Mouse (Mus musculus): ENCODE measurements at regions not wholly inside any gene's neighbourhood (a gene's known extent, or its start where the extent isn't known, plus 50 kb on each side); places are given as distances from the start of the nearest gene placed in this dataset.

GRCm38 (mm10) chr3:42129821-42130560, 387.6 kb downstream of the D3Ertd751e start:
- no peak for DNase-seq (ENCODE audit: extremely low read depth, low read depth)

GRCm38 (mm10) chr3:42132322-42132721, 389.9 kb downstream of the D3Ertd751e start:
- DNase-seq (ENCODE audit: extremely low read depth, low read depth), result no peak

GRCm38 (mm10) chr3:42153372-42153771, 411.0 kb downstream of the D3Ertd751e start:
- no peak for DNase-seq (ENCODE audit: extremely low read depth, low read depth)

GRCm38 (mm10) chr3:42154909-42155308, 412.5 kb downstream of the D3Ertd751e start:
- no peak for DNase-seq (ENCODE audit: extremely low read depth, low read depth)

- DNase-seq (ENCODE audit: extremely low read depth, low read depth), result no peak
Observed at GRCm38 (mm10) chr3:42163666-42164065, 421.3 kb downstream of the D3Ertd751e start.

GRCm38 (mm10) chr3:42199206-42199605, 456.8 kb downstream of the D3Ertd751e start:
- no peak for DNase-seq (ENCODE audit: extremely low read depth, low read depth)

- no peak for DNase-seq (ENCODE audit: extremely low read depth, low read depth)
Observed at GRCm38 (mm10) chr3:42201373-42201772, 459.0 kb downstream of the D3Ertd751e start.

- no peak for DNase-seq (ENCODE audit: extremely low read depth, low read depth)
Observed at GRCm38 (mm10) chr3:42205640-42206039, 463.2 kb downstream of the D3Ertd751e start.

GRCm38 (mm10) chr3:42211420-42211819, 469.0 kb downstream of the D3Ertd751e start:
- no peak for DNase-seq (ENCODE audit: extremely low read depth, low read depth)

GRCm38 (mm10) chr3:42212456-42212855, 470.0 kb downstream of the D3Ertd751e start:
- no peak for DNase-seq (ENCODE audit: extremely low read depth, low read depth)

GRCm38 (mm10) chr3:42213163-42213562, 470.8 kb downstream of the D3Ertd751e start:
- DNase-seq (ENCODE audit: extremely low read depth, low read depth), result no peak

- DNase-seq (ENCODE audit: extremely low read depth, low read depth), result no peak
Observed at GRCm38 (mm10) chr3:42214624-42215276, 472.3 kb downstream of the D3Ertd751e start.

GRCm38 (mm10) chr3:42218719-42219118, 476.3 kb downstream of the D3Ertd751e start:
- DNase-seq (ENCODE audit: extremely low read depth, low read depth), result no peak

- no peak for DNase-seq (ENCODE audit: extremely low read depth, low read depth)
Observed at GRCm38 (mm10) chr3:42227679-42228398, 485.4 kb downstream of the D3Ertd751e start.

GRCm38 (mm10) chr3:42228399-42228755, 486.0 kb downstream of the D3Ertd751e start:
- DNase-seq (ENCODE audit: extremely low read depth, low read depth), result no peak

- no peak for DNase-seq (ENCODE audit: extremely low read depth, low read depth)
Observed at GRCm38 (mm10) chr3:42232268-42232667, 489.9 kb downstream of the D3Ertd751e start.

GRCm38 (mm10) chr3:42233756-42234155, 491.3 kb downstream of the D3Ertd751e start:
- no peak for DNase-seq (ENCODE audit: extremely low read depth, low read depth)

- DNase-seq (ENCODE audit: extremely low read depth, low read depth), result no peak
Observed at GRCm38 (mm10) chr3:42235515-42235914, 493.1 kb downstream of the D3Ertd751e start.
